Mouse (Mus musculus): ENCODE results near the gene S100a5. TPM values are rescaled to one million over a fixed set of nuclear protein-coding genes. Genes with fewer than 3 reads are reported as not detected.
A peak's percentile ranks its signal among the peaks of the same experiment; 100 is the strongest.

S100a5 gene
- polyA plus RNA-seq, 1 experiment from 2014 or later, result not detected

DNA sequence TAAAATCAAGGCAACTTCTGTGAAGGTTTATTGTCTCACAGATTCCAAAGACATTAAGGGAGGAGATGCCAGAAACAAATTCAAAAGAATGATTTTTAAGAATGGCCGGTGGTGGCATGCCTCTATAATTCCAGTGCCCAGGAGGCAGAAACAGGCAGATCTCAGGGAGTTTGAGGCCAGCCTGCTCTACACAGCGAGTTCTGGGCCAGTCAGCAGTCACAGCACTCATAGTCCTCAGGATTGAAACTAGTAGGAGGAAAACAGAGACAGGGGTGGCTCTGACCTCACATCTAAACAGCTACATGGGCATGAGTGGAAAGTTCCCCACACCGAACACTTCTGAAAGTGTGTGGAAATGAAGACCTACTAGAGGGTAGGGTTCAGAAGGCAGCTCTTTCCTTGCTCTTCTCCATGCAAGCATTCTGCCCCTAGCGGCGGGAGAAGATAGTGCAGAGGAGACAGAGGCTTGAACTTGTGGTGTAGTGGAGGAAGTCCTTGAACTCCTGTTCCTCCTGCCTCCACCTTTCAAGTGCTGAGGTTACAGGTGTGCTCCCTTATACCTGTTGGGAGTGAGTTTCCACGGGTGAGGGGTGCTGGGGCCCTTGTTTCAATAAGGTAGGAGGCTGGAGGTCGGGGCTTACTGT, 31.3 kb downstream of the S100a5 start:
- ATAC-seq (ENCODE audit: insufficient read depth), result no peak
- TF ChIP-seq CTCF (IDR thresholded peaks at IDR 0.05; ENCODE audit: low read depth), result peak; percentile 80
- 53% methylated on average over 7 of the region's 7 CpGs for WGBS
- H3K27me3 ChIP-seq (ENCODE audit: insufficient read depth, low read length), result no peaks in the 10 kb centered on the region
- H3K4me2 ChIP-seq, result no peak overlapping the region
- H3K4me1 ChIP-seq (ENCODE audit: insufficient read depth), result no peaks in the 10 kb centered on the region
- peak; percentile 57 for DNase-seq
- H3K27ac ChIP-seq (ENCODE audit: low read depth), result no peak overlapping the region
- H3K36me3 ChIP-seq (ENCODE audit: insufficient read depth), result no peaks in the 10 kb centered on the region
- H3K4me3 ChIP-seq (ENCODE audit: low read depth, low read length), result no peak overlapping the region
- no peak overlapping the region for H3K9ac ChIP-seq
- H3K9me3 ChIP-seq (ENCODE audit: low read depth, low read length), result no peaks in the 10 kb centered on the region

DNA sequence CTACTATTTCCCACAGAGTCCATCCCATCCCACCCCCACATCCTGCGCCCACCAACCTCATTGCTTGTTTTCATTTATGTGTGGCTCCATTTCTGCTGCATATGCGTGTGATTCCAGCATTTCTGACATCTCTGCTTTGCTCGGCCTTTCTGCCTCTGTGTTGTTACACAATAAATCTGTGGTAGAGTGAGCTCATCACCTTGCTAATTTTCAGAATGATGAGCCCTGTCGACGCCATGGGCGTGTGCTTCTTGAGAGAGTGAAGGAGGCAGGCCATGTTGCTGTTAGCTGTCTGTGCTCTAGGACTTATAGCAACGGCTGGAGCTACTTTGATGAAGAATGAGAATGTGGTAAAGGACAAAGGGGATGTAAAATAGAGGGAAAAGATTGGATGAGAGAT, 32.7 kb downstream of the S100a5 start:
- H3K9me3 ChIP-seq (ENCODE audit: low read depth, low read length), result no peaks in the 10 kb centered on the region
- no peak overlapping the region for H3K4me2 ChIP-seq
- ATAC-seq (ENCODE audit: insufficient read depth) (no peak), DNase-seq (no peak)
- no peak overlapping the region for H3K9ac ChIP-seq
- no peaks in the 10 kb centered on the region for H3K36me3 ChIP-seq (ENCODE audit: insufficient read depth)
- no peaks in the 10 kb centered on the region for H3K27me3 ChIP-seq (ENCODE audit: insufficient read depth, low read length)
- no peak overlapping the region for H3K4me3 ChIP-seq (ENCODE audit: low read depth, low read length)
- H3K4me1 ChIP-seq (ENCODE audit: insufficient read depth), result no peaks in the 10 kb centered on the region
- WGBS, result 72% methylated on average over 7 of the region's 7 CpGs
- H3K27ac ChIP-seq (ENCODE audit: low read depth), result no peak overlapping the region
- no peak for TF ChIP-seq CTCF (IDR thresholded peaks at IDR 0.05; ENCODE audit: low read depth)

- 54% methylated on average over 3 of the region's 3 CpGs for WGBS
- H3K27me3 ChIP-seq (ENCODE audit: insufficient read depth, low read length), result no peaks in the 10 kb centered on the region
- peak; percentile 26 for DNase-seq
- peak; percentile 58 for TF ChIP-seq CTCF (IDR thresholded peaks at IDR 0.05; ENCODE audit: low read depth)
- no peak for ATAC-seq (ENCODE audit: insufficient read depth)
- H3K4me1 ChIP-seq (ENCODE audit: insufficient read depth), result no peaks in the 10 kb centered on the region
- H3K9me3 ChIP-seq (ENCODE audit: low read depth, low read length), result no peaks in the 10 kb centered on the region
- no peaks in the 10 kb centered on the region for H3K36me3 ChIP-seq (ENCODE audit: insufficient read depth)
- no peak overlapping the region for H3K27ac ChIP-seq (ENCODE audit: low read depth)
- H3K9ac ChIP-seq, result no peak overlapping the region
- no peak overlapping the region for H3K4me2 ChIP-seq
- no peak overlapping the region for H3K4me3 ChIP-seq (ENCODE audit: low read depth, low read length)
Measured at GRCm38 (mm10) chr3:90644220-90644619, 35.9 kb downstream of the S100a5 start.

DNA sequence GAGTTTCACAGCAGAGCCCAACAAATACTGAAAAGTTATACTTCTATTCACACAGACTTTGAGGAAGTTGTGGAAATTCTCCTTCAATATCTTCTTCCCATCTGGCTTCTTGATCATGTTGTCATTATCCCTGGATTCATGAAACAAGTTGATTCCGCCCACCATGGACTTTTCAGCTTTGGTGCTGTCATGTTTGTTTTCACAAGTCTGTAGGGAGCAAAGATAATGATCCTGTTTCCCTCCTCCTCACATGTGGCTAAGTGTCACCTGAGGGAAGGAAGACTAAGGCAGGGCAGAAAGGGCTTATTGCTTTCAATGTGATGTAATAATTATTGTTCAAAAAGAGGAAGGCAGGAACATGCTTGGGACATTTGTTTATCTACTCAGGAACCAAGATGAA, 39.0 kb downstream of the S100a5 start:
- Histone ChIP-seq H3K4me3 (ENCODE audit: low read depth, low read length) (no peak overlapping the region), H3K27me3 (ENCODE audit: insufficient read depth, low read length) (no peaks in the 10 kb centered on the region), H3K4me2 (no peak overlapping the region), H3K4me1 (ENCODE audit: insufficient read depth) (no peaks in the 10 kb centered on the region), H3K36me3 (ENCODE audit: insufficient read depth) (no peaks in the 10 kb centered on the region), H3K27ac (ENCODE audit: low read depth) (no peak overlapping the region), H3K9me3 (ENCODE audit: low read depth, low read length) (no peaks in the 10 kb centered on the region), H3K9ac (no peak overlapping the region)
- ATAC-seq (ENCODE audit: insufficient read depth) (no peak), DNase-seq (no peak)
- WGBS, result 55% methylated on average over 1 of the region's 1 CpGs
- no peak for TF ChIP-seq CTCF (IDR thresholded peaks at IDR 0.05; ENCODE audit: low read depth)

DNA sequence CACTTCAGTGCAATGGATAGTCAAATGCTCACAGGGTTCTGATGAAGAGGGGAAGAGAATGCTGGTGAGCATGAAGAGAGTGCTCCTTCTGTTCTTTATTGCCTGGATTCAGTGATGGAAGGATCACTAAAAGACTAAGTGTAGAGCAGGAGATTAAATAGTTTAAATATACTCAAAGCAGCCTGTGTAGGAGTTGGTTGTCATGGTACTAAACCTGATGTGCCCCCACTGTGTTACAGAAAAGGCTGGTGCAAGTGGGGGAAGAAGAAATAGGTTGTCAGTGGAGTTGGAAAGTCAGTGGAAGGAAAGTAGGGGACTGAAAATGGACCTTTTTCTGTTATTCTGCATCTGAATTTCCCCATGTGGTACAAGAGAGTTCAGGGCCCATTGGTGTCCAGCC, 40.7 kb downstream of the S100a5 start:
- no peak for DNase-seq
- TF ChIP-seq CTCF (IDR thresholded peaks at IDR 0.05; ENCODE audit: low read depth), result no peak
- H3K4me3 ChIP-seq (ENCODE audit: low read depth, low read length), result no peak overlapping the region

DNA sequence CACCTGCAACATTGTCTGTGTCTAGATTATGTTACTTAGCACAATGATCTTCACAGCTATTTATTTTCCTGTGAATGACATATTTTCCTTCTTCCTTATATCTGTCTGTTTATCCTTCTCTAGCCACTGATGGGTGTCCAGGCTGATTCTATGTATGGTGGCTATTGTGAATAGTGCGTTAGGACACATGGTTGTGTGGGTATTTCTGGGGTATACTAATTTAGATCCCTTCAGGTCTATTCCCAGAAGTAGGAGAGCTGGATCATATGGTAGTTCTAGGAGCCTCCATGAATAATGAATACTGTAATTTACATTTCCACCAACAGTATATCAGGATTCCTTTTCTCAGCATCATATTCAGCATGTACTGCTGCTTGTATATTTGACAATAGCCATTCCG, 41.5 kb downstream of the S100a5 start:
- H3K27me3 ChIP-seq (ENCODE audit: insufficient read depth, low read length), result no peaks in the 10 kb centered on the region
- DNase-seq (no peak), ATAC-seq (ENCODE audit: insufficient read depth) (no peak)
- no peak overlapping the region for H3K9ac ChIP-seq
- no peaks in the 10 kb centered on the region for H3K36me3 ChIP-seq (ENCODE audit: insufficient read depth)
- no peak for TF ChIP-seq CTCF (IDR thresholded peaks at IDR 0.05; ENCODE audit: low read depth)
- WGBS, result 93% methylated on average over 2 of the region's 2 CpGs
- H3K27ac ChIP-seq (ENCODE audit: low read depth), result no peak overlapping the region
- H3K4me2 ChIP-seq, result no peak overlapping the region
- H3K9me3 ChIP-seq (ENCODE audit: low read depth, low read length), result no peaks in the 10 kb centered on the region
- no peak overlapping the region for H3K4me3 ChIP-seq (ENCODE audit: low read depth, low read length)
- H3K4me1 ChIP-seq (ENCODE audit: insufficient read depth), result no peaks in the 10 kb centered on the region

More for the DNA sequence above, 40.7 kb downstream of the S100a5 start:
- no peak overlapping the region for H3K9ac ChIP-seq
- no peaks in the 10 kb centered on the region for H3K9me3 ChIP-seq (ENCODE audit: low read depth, low read length)
- no peak overlapping the region for H3K4me2 ChIP-seq
- H3K27ac ChIP-seq (ENCODE audit: low read depth), result no peak overlapping the region
- no peaks in the 10 kb centered on the region for H3K27me3 ChIP-seq (ENCODE audit: insufficient read depth, low read length)
- ATAC-seq (ENCODE audit: insufficient read depth), result no peak
- H3K4me1 ChIP-seq (ENCODE audit: insufficient read depth), result no peaks in the 10 kb centered on the region
- no peaks in the 10 kb centered on the region for H3K36me3 ChIP-seq (ENCODE audit: insufficient read depth)

DNA sequence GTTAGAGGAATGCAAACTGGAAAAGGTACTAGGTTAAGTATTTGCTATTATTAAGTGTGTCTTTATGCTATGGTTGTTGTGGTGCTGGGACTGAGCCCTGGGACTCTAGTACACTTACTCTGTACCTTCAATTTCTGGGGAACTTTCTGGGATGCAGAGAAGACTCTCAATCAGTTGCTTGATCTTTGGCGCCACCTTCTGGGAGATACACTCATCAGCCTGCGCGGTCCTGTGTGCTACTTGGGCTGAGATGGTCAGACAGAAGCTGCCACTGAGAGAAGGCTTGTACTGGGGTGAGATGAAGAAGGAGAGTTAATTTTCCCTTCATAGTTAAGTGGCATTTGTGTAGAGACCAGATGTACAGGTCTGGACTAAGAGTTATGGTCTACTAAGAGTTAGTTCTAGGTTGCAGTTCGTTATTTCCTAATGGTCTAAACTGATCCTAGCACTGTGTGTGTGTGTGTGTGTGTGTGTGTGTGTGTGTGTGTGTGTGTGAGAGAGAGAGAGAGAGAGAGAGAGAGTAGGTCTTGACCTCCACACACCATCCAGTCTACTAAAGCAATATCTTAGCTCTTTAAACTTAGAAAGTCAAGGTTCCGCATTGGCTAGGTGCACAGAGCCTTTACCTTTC, 44.7 kb downstream of the S100a5 start:
- peak; percentile 93 for DNase-seq
- 34% methylated on average over 5 of the region's 5 CpGs for WGBS

More for the DNA sequence above, 44.7 kb downstream of the S100a5 start:
- Histone ChIP-seq H3K9ac (no peak overlapping the region), H3K27me3 (ENCODE audit: insufficient read depth, low read length) (no peaks in the 10 kb centered on the region), H3K27ac (ENCODE audit: low read depth) (no peak overlapping the region), H3K4me1 (ENCODE audit: insufficient read depth) (no peaks in the 10 kb centered on the region), H3K4me2 (no peak overlapping the region), H3K36me3 (ENCODE audit: insufficient read depth) (no peaks in the 10 kb centered on the region), H3K9me3 (ENCODE audit: low read depth, low read length) (no peaks in the 10 kb centered on the region), H3K4me3 (ENCODE audit: low read depth, low read length) (no peak overlapping the region)
- peak; percentile 80 for ATAC-seq (ENCODE audit: insufficient read depth)
- TF ChIP-seq CTCF (IDR thresholded peaks at IDR 0.05; ENCODE audit: low read depth), result peak; percentile 84
